Mouse (Mus musculus) brain, embryonic 14.5 days (tissue): Measurements from ENCODE around the gene Nbeal2.

Source experiments
- CTCF ChIP-seq: fragments of 200-500 bp; IDR thresholded peaks from 2 replicates; pipeline ENCODE4 v1.5.1; 2012; ENCODE audit warnings: inconsistent platforms, mild to moderate bottlenecking, moderate library complexity, borderline replicate concordance; ENCODE audit not compliant: insufficient read depth, insufficient read length; ENCODE audit errors: extremely low read depth
- POLR2A ChIP-seq: fragments of 200-500 bp; IDR thresholded peaks from 2 replicates; pipeline ENCODE4 v1.6.1; 2012; ENCODE audit warnings: mild to moderate bottlenecking, inconsistent platforms, borderline replicate concordance; ENCODE audit not compliant: poor library complexity, insufficient read depth, insufficient read length, severe bottlenecking; ENCODE audit errors: extremely low read depth

- TF ChIP-seq POLR2A, result no peak
- TF ChIP-seq CTCF, result no peak
These were observed 1.0 kb upstream of the Nbeal2 start for GRCm38 (mm10) chr9:110654726-110655650.
